ENCODE assay signal across 9 mouse cellular contexts in genomic region chr17:12294424-12294823, GRCm38 (mm10).
"Had no signal": no experiment of that assay in that cellular context is flagged by ENCODE, and none has a peak within 500 bp of the region (broad histone marks: within the 10 kb centered on the region; RNA-seq: fewer than 3 reads in every experiment).

No protein-coding gene starts in this region.

- H3K4me2 ChIP-seq: midbrain, embryonic 13.5 days had no signal

- DNase-seq: kidney, postnatal 10 days; left cerebral cortex, postnatal 4 days; lung, adult 18-20 months; right cerebral cortex, postnatal 14 days; thymus, adult 18-20 months; thymus, postnatal 25 days had no signal

- H3K36me3 ChIP-seq: midbrain, embryonic 13.5 days had no signal

- ATAC-seq: intestine, embryonic 16.5 days; midbrain, embryonic 13.5 days had no signal

- H3K27ac ChIP-seq: liver, embryonic 14.5 days; midbrain, embryonic 13.5 days had no signal

- H3K4me3 ChIP-seq: midbrain, embryonic 13.5 days had no signal

- H3K9ac ChIP-seq: liver, embryonic 14.5 days; midbrain, embryonic 13.5 days had no signal

- H3K9me3 ChIP-seq: midbrain, embryonic 13.5 days had no signal

- H3K27me3 ChIP-seq: midbrain, embryonic 13.5 days had no signal
